Mouse (Mus musculus): ENCODE measurements around the gene Mlst8. TPM values are rescaled to one million over a fixed set of nuclear protein-coding genes. Genes with fewer than 3 reads are reported as not detected.

Mlst8 gene
- polyA plus RNA-seq, 2 experiments from 2014 or later = 14.3 to 25.8 TPM

- peak; percentile 43 for ATAC-seq
These were observed 9.9 kb upstream of the Mlst8 start for GRCm38 (mm10) chr17:24488662-24489264.

GRCm38 (mm10) chr17:24488186-24488661, 9.3 kb upstream of the Mlst8 start, which contains the start of gene Caskin1:
Gene Caskin1, plus strand, starts transcription at chr17:24488601.
- ATAC-seq = no peak

GRCm38 (mm10) chr17:24485090-24485860, 6.4 kb upstream of the Mlst8 start:
- ATAC-seq = no peak

GRCm38 (mm10) chr17:24483495-24483894, 4.6 kb upstream of the Mlst8 start:
- no peak for ATAC-seq

- no peak for ATAC-seq
These were observed 2.3 kb upstream of the Mlst8 start for GRCm38 (mm10) chr17:24481027-24481815.

- no peak for ATAC-seq
These were observed 1.4 kb upstream of the Mlst8 start for GRCm38 (mm10) chr17:24480201-24480826.

GRCm38 (mm10) chr17:24479431-24479830, 553 bp upstream of the Mlst8 start:
- ATAC-seq = no peak

GRCm38 (mm10) chr17:24477985-24478600, 785 bp downstream of the Mlst8 start:
- no peak for ATAC-seq

- ATAC-seq = no peak
These were observed 1.6 kb downstream of the Mlst8 start for GRCm38 (mm10) chr17:24477053-24477984.

- no peak for ATAC-seq
These were observed 2.7 kb downstream of the Mlst8 start for GRCm38 (mm10) chr17:24476022-24476776.

- no peak for ATAC-seq
These were observed 3.3 kb downstream of the Mlst8 start for GRCm38 (mm10) chr17:24475586-24475985.

GRCm38 (mm10) chr17:24474557-24474956, 4.3 kb downstream of the Mlst8 start:
- no peak for ATAC-seq

- ATAC-seq = no peak
These were observed 5.1 kb downstream of the Mlst8 start, which contains the start of gene Bricd5 for GRCm38 (mm10) chr17:24473612-24474275. Gene Bricd5, plus strand, starts transcription at chr17:24473884.

- no peak for ATAC-seq
These were observed 6.4 kb downstream of the Mlst8 start for GRCm38 (mm10) chr17:24472512-24472911.

GRCm38 (mm10) chr17:24470701-24471527, 8.0 kb downstream of the Mlst8 start:
- ATAC-seq = peak; percentile 1

GRCm38 (mm10) chr17:24469910-24470602, 8.8 kb downstream of the Mlst8 start, which contains the start of the genes E4f1 and Pgp:
Gene E4f1, minus strand, starts transcription at chr17:24470313.
Gene Pgp, plus strand, starts transcription at chr17:24470392.
- peak; percentile 98 for ATAC-seq

GRCm38 (mm10) chr17:24469336-24469909, 9.5 kb downstream of the Mlst8 start:
- ATAC-seq = no peak
